Mouse (Mus musculus) liver, postnatal 0 days (tissue): ENCODE measurements at regions not wholly inside any gene's neighbourhood (a gene's known extent, or its start where the extent isn't known, plus 50 kb on each side); places are given as distances from the start of the nearest gene placed in this dataset.

Source experiments
- CTCF ChIP-seq: sonication (generic); IDR thresholded peaks from 2 replicates; pipeline ENCODE4 v1.5.1; 2016; ENCODE audit warnings: antibody characterized with exemption, low read depth
- EP300 ChIP-seq: IDR thresholded peaks from 2 replicates; pipeline ENCODE4 v1.6.1; 2016; ENCODE audit warnings: antibody characterized with exemption, low read depth, mild to moderate bottlenecking

DNA sequence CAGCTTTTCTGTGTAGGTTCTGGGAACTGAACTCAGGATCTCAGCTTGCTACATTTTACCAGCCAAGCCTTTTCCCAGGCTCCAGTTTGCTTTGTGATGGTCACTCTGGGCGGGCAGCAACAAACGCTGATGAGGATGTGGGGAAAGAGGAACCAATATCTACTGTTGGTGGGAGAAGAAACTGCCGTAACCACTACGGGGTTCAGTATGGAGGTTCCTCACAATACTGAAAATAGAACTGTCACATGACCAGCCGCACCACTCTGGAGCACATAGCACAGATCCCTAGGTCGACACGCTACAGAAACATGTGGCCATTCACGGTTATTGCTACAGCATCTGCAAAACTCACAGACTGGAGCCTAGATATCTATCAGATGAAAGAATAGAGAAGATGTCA is 57.2 kb upstream of the Kras start:
- TF ChIP-seq CTCF (0 out of 2 replicates have a peak, but pooled peaks have one; percentile 5), EP300 (no peak)
